Mouse (Mus musculus) small intestine, adult 2 months (tissue): ENCODE measurements around the gene Lin37. TPM values are rescaled to one million over a fixed set of nuclear protein-coding genes. Genes with fewer than 3 reads are reported as not detected.

Experiments
- H3K27ac ChIP-seq: fragments of 200-500 bp; 2 replicates; pipeline ENCODE4 v1.5.1; 2012; ENCODE audit warnings: low read depth, low read length, control low read depth, inconsistent platforms; ENCODE audit not compliant: insufficient read depth
- H3K27me3 ChIP-seq: fragments of 200-500 bp; 2 replicates; pipeline ENCODE4 v1.6.1; 2012; ENCODE audit warnings: mild to moderate bottlenecking, moderate library complexity, low read length, inconsistent platforms; ENCODE audit not compliant: control insufficient read depth, insufficient read depth
- H3K36me3 ChIP-seq: fragments of 200-500 bp; 2 replicates; pipeline ENCODE4 v1.6.1; 2012; ENCODE audit warnings: mild to moderate bottlenecking, low read length, control low read depth, inconsistent platforms; ENCODE audit not compliant: control insufficient read depth, insufficient read depth
- H3K4me1 ChIP-seq: fragments of 200-500 bp; 2 replicates; pipeline ENCODE4 v1.6.1; 2012; ENCODE audit warnings: low read length, inconsistent platforms, mixed read lengths; ENCODE audit not compliant: control insufficient read depth, insufficient read depth, insufficient read length
- H3K4me3 ChIP-seq: fragments of 200-500 bp; 2 replicates; pipeline ENCODE4 v1.5.1; 2012; ENCODE audit warnings: low read depth, mild to moderate bottlenecking, control low read depth, inconsistent platforms, low read length, moderate library complexity
- CTCF ChIP-seq: fragments of 200-500 bp; IDR thresholded peaks from 2 replicates; pipeline ENCODE4 v1.5.1; 2012; ENCODE audit warnings: low read depth, mild to moderate bottlenecking, control low read depth, inconsistent platforms, low read length, moderate library complexity, mixed read lengths; ENCODE audit not compliant: insufficient replicate concordance, insufficient read length; ENCODE audit errors: extremely low read depth
- POLR2A ChIP-seq: fragments of 200-500 bp; IDR thresholded peaks from 2 replicates; pipeline ENCODE4 v1.6.1; 2012; ENCODE audit warnings: low read depth, mild to moderate bottlenecking, control low read depth, inconsistent platforms, low read length, moderate library complexity
- WGBS: fragments of 180-500 bp; shearing (Covaris S2); methylation state at CpG from one replicate; pipeline ENCODE4 v1.1.7; 2018; 5-methylcytosine and 5-hydroxymethylcytosine counted together
- polyA plus RNA-seq: library from polyadenylated mRNA; depleted of rRNA; stranded (reverse); fragments of >200 nt; gene quantifications from 2 replicates; pipeline ENCODE4 v1.2.3, GENCODE M21; 2012

The Lin37 gene
- polyA plus RNA-seq, 1 experiment = 37.9 TPM

DNA sequence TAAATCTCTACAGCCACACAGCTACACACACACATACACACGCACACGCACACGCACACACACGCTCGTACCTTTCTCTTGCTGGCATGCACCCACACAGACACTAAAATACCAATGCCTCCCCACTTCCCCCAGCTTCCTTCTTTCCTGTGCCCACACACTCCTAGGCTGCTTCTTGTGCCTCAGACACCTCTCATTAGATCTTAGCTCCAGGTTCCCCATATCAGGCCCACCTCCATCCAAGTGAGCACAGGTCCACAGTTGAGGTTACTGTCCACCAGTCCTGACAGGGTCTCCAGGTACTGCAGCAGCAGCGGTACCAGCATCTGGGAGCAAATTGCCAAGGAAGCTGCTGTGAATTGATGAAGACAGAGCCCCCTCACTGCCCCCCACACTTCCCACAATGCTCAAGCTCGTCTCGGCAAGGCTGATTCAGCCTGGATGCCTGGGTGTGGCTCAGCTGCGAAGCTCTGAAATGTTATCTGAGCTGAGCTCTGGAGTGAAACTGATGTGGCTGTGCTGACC lies 28.3 kb downstream of the Lin37 start:
- Histone ChIP-seq H3K4me1 (peaks cover 6% of the 10 kb centered on the region), H3K27ac (no peak overlapping the region), H3K4me3 (no peak overlapping the region), H3K36me3 (no peaks in the 10 kb centered on the region; the same call in 1 of the 2 replicates), H3K27me3 (no peaks in the 10 kb centered on the region)
- 92% methylated on average over 9 of the region's 9 CpGs for WGBS
- TF ChIP-seq CTCF (no peak), POLR2A (no peak)

DNA sequence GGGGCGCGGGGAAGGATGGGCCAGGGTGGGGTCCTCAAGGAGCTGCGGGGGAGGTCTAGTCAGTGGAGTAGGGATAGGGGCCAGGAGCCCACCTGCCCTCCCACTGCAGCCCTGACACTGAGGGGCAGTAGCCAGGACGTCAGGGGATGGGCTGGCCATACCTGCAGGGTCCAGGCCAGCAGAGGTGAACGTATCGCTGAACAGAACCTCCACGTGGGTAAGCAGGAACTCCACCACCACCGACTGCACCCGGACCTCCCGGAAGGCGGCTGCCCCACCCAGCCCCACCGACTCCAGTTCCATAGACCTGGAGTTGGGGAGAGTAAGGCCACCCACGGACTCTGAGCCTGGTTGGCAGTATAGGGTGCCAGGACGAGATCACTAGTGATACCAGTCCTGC lies 32.7 kb downstream of the Lin37 start:
- Histone ChIP-seq H3K27me3 (no peaks in the 10 kb centered on the region), H3K27ac (no peak overlapping the region), H3K4me1 (peaks cover 3% of the 10 kb centered on the region; the same call in 1 of the 2 replicates), H3K36me3 (no peaks in the 10 kb centered on the region; the same call in 1 of the 2 replicates), H3K4me3 (no peak overlapping the region)
- TF ChIP-seq CTCF (no peak), POLR2A (no peak)
- WGBS = 90% methylated on average over 14 of the region's 14 CpGs

DNA sequence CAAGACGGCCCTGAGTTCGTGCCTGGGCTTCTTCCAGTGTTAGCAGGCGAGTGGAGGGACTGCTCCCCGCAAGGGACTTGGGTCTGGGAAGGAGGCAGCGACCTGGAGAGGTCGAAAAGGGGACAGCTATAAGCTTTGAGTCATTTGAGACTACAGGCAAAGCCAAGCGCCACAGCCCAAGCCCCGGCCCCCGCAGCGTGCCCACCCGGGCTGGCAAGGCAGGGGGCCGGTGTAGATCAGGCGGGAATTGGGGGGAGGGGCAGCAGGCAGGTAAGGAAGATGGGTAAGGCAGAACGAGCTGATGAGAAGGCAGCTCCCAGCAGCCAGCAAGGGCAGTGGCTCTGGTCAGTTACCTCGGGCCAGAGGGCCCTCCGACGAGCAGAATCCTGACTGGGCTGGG lies 33.2 kb downstream of the Lin37 start:
- Histone ChIP-seq H3K27me3 (no peaks in the 10 kb centered on the region), H3K4me3 (peak overlapping the region; percentile 43), H3K27ac (no peak overlapping the region), H3K36me3 (no peaks in the 10 kb centered on the region; the same call in 1 of the 2 replicates), H3K4me1 (peaks cover 3% of the 10 kb centered on the region; the same call in 1 of the 2 replicates)
- 50% methylated on average over 17 of the region's 17 CpGs for WGBS
- TF ChIP-seq CTCF = no peak
- TF ChIP-seq POLR2A = no peak

DNA sequence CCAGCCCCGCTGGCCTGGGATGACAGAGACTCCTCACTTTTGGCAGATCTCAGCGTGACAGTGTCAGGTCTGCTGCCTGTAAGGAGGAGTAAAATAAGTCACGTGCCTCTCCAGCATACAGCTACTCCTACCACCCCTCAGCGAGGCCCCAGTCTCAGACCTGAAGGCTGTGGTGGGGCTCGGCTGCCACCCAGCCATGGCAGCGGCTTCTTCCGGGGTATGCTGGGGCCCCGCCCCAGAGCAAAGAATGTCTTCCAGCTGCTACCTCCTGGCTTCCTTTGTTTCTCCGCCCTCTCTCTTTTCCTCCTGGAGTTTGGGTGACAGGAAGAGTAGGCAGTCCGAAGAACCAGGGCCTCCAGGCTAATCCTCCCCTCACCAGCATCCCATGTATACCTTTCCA lies 33.7 kb downstream of the Lin37 start:
- Histone ChIP-seq H3K4me3 (peak overlapping the region; percentile 43), H3K36me3 (no peaks in the 10 kb centered on the region; the same call in 1 of the 2 replicates), H3K4me1 (peaks cover 3% of the 10 kb centered on the region; the same call in 1 of the 2 replicates), H3K27ac (no peak overlapping the region), H3K27me3 (no peaks in the 10 kb centered on the region)
- TF ChIP-seq CTCF = no peak
- no peak for TF ChIP-seq POLR2A
- 30% methylated on average over 10 of the region's 10 CpGs for WGBS

DNA sequence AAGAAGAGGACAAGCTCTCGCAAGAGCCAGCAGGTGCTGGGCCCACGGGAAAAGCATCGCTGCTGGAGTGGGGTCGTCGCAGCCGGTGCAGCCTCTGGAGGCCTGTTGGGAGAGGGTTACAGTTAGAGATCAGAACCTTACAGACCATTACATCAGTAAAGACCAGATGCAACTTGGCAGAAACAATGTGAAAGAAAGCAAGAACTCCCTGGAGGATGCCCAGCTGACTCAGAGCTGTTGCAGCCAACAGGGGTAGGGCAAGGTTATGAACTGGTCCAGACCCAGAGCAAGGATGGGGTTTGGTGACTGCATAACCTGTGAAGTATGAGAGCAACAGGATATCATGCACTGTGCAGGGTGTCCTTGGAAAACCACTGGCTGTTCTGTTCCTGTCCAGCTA lies 35.2 kb downstream of the Lin37 start:
- Histone ChIP-seq H3K4me3 (no peak overlapping the region), H3K27ac (no peak overlapping the region), H3K4me1 (peaks cover 3% of the 10 kb centered on the region; the same call in 1 of the 2 replicates), H3K36me3 (no peaks in the 10 kb centered on the region; the same call in 1 of the 2 replicates), H3K27me3 (no peaks in the 10 kb centered on the region)
- 82% methylated on average over 6 of the region's 6 CpGs for WGBS
- TF ChIP-seq POLR2A (no peak), CTCF (no peak)

DNA sequence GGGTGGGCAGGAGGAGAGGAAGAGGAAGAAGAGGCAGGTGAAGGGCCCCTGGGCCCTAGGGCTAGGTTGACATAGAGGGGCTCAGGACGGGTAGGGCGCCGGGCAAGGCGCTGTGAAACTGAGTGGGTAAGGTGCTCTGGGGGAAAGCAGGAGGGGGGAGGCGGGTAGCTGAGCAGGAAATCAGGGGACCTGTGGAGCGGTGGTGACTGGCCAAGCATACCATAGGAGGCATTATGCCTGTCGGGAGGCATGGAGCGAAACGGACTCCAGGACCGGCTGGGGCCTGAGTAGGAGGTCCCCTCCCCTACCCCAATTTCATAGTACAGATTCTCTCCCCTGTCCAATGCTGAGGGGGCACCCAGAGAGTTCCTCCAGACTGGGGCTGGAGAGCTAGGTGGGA lies 36.8 kb downstream of the Lin37 start:
- no peaks in the 10 kb centered on the region; the same call in 1 of the 2 replicates for H3K36me3 ChIP-seq
- 96% methylated on average over 10 of the region's 10 CpGs for WGBS

DNA sequence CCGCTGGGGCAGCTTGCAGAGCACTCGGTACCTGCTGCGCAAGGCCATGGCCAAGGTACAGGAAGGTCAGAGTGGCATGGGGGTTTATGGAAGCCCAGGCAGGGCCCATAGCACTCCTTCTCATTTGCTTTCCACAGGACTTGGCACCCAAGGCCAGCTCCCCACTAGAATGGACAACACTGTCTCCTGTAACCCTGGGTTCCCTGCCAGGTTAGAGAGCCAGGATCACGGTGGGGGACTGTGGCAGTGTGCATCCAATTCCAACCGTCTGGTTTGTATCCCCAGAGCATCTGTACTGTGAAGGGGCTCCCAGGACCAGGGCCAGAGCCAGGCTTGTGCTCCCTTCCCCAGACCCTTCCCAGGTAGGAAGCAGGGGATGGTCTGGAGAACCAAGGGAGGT lies 38.8 kb downstream of the Lin37 start:
- H3K36me3 ChIP-seq = no peaks in the 10 kb centered on the region
- TF ChIP-seq CTCF (no peak), POLR2A (no peak)
- 79% methylated on average over 5 of the region's 5 CpGs for WGBS
- no peak overlapping the region for H3K4me3 ChIP-seq
- H3K4me1 ChIP-seq = no peaks in the 10 kb centered on the region
- H3K27me3 ChIP-seq = no peaks in the 10 kb centered on the region
- H3K27ac ChIP-seq = no peak overlapping the region

More for the DNA sequence above, 36.8 kb downstream of the Lin37 start:
- H3K4me3 ChIP-seq = no peak overlapping the region
- TF ChIP-seq CTCF (no peak), POLR2A (no peak)
- peaks cover 3% of the 10 kb centered on the region; the same call in 1 of the 2 replicates for H3K4me1 ChIP-seq
- H3K27ac ChIP-seq = no peak overlapping the region
- no peaks in the 10 kb centered on the region for H3K27me3 ChIP-seq
